Mouse (Mus musculus) C2C12 (cell line): Measurements from ENCODE around the gene Mylk3.

Experiments
- CEBPB ChIP-seq: IDR thresholded peaks from one replicate; pipeline ENCODE4 v1.6.1; 2011; ENCODE audit warnings: low read depth, mild to moderate bottlenecking, control low read depth, moderate library complexity
- CTCF ChIP-seq: IDR thresholded peaks from one replicate; pipeline ENCODE4 v1.5.1; 2011; ENCODE audit not compliant: control insufficient read depth, insufficient read depth, insufficient read length
- MAX ChIP-seq: IDR thresholded peaks from one replicate; pipeline ENCODE4 v1.6.1; 2011; ENCODE audit warnings: mild to moderate bottlenecking, control low read depth
- MYOD1 ChIP-seq: IDR thresholded peaks from one replicate; pipeline ENCODE4 v1.6.1; 2011; ENCODE audit warnings: low read depth; ENCODE audit not compliant: control insufficient read depth, insufficient read length
- USF1 ChIP-seq: IDR thresholded peaks from one replicate; pipeline ENCODE4 v1.6.1; 2011; ENCODE audit warnings: low read depth, mild to moderate bottlenecking, control low read depth, moderate library complexity

GRCm38 (mm10) chr8:85339871-85340573 lies 46.1 kb downstream of the Mylk3 start:
- no peak for TF ChIP-seq CTCF
- TF ChIP-seq MAX, result no peak
- TF ChIP-seq MYOD1, result no peak
- no peak for TF ChIP-seq USF1
- no peak for TF ChIP-seq CEBPB
